Mouse (Mus musculus): ENCODE data around the gene Chrdl2. TPM values are rescaled to one million over a fixed set of nuclear protein-coding genes. Genes with fewer than 3 reads are reported as not detected.
"Not testable (repeated sequence)": the region's sequence is repeated elsewhere in the genome, so short reads cannot be mapped to it uniquely, and the experiment has no call there.

The Chrdl2 gene
- polyA plus RNA-seq, 1 experiment: 0.79 TPM

- Histone ChIP-seq H3K4me1 (ENCODE audit: control insufficient read depth, insufficient read depth, low read length) (peaks cover 4% of the 10 kb centered on the region; the same call in 1 of the 2 replicates), H3K27me3 (ENCODE audit: control insufficient read depth, insufficient read depth, low read length) (no peaks in the 10 kb centered on the region), H3K27ac (ENCODE audit: insufficient read depth, low read length) (no peak overlapping the region), H3K4me3 (replicated peaks; ENCODE audit: insufficient read depth, low read depth, low read length) (no peak overlapping the region)
- no peak for DNase-seq
- no peak for TF ChIP-seq POLR2A (IDR thresholded peaks at IDR 0.05; ENCODE audit: borderline replicate concordance, insufficient read depth, low read length)
- TF ChIP-seq CTCF (IDR thresholded peaks at IDR 0.05; ENCODE audit: borderline replicate concordance, insufficient read depth, low read depth, low read length): no peak
- WGBS: 31% methylated on average over 4 of the region's 4 CpGs
Measured at GRCm38 (mm10) chr7:100051904-100052303, 45.9 kb downstream of the Chrdl2 start.

- 87% methylated on average over 2 of the region's 2 CpGs for WGBS
- not testable (repeated sequence) for H3K27me3 ChIP-seq (ENCODE audit: control insufficient read depth, insufficient read depth, low read length); H3K27ac ChIP-seq (ENCODE audit: insufficient read depth, low read length); DNase-seq; H3K4me3 ChIP-seq (replicated peaks; ENCODE audit: insufficient read depth, low read depth, low read length); H3K4me1 ChIP-seq (ENCODE audit: control insufficient read depth, insufficient read depth, low read length)
Measured at GRCm38 (mm10) chr7:100052991-100053390, 47.0 kb downstream of the Chrdl2 start.

- H3K27me3 ChIP-seq (ENCODE audit: control insufficient read depth, insufficient read depth, low read length): no peaks in the 10 kb centered on the region
- TF ChIP-seq POLR2A (IDR thresholded peaks at IDR 0.05; ENCODE audit: borderline replicate concordance, insufficient read depth, low read length) (no peak), CTCF (IDR thresholded peaks at IDR 0.05; ENCODE audit: borderline replicate concordance, insufficient read depth, low read depth, low read length) (no peak)
- no peaks in the 10 kb centered on the region for H3K4me1 ChIP-seq (ENCODE audit: control insufficient read depth, insufficient read depth, low read length)
- no peak overlapping the region for H3K27ac ChIP-seq (ENCODE audit: insufficient read depth, low read length)
- WGBS: 45% methylated on average over 2 of the region's 2 CpGs
- no peak for DNase-seq
- no peak overlapping the region for H3K4me3 ChIP-seq (replicated peaks; ENCODE audit: insufficient read depth, low read depth, low read length)
Measured at GRCm38 (mm10) chr7:100073959-100074358, 68.0 kb downstream of the Chrdl2 start.

GRCm38 (mm10) chr7:100076296-100076695 lies 70.3 kb downstream of the Chrdl2 start:
- 88% methylated on average over 5 of the region's 5 CpGs for WGBS
- TF ChIP-seq CTCF (IDR thresholded peaks at IDR 0.05; ENCODE audit: borderline replicate concordance, insufficient read depth, low read depth, low read length) (no peak), POLR2A (IDR thresholded peaks at IDR 0.05; ENCODE audit: borderline replicate concordance, insufficient read depth, low read length) (no peak)
- H3K27ac ChIP-seq (ENCODE audit: insufficient read depth, low read length): no peak overlapping the region

GRCm38 (mm10) chr7:100077071-100077470 lies 71.1 kb downstream of the Chrdl2 start:
- H3K4me1 ChIP-seq (ENCODE audit: control insufficient read depth, insufficient read depth, low read length): no peaks in the 10 kb centered on the region
- 93% methylated on average over 4 of the region's 4 CpGs for WGBS
- no peaks in the 10 kb centered on the region for H3K27me3 ChIP-seq (ENCODE audit: control insufficient read depth, insufficient read depth, low read length)
- TF ChIP-seq POLR2A (IDR thresholded peaks at IDR 0.05; ENCODE audit: borderline replicate concordance, insufficient read depth, low read length) (no peak), CTCF (IDR thresholded peaks at IDR 0.05; ENCODE audit: borderline replicate concordance, insufficient read depth, low read depth, low read length) (no peak)
- no peak overlapping the region for H3K27ac ChIP-seq (ENCODE audit: insufficient read depth, low read length)
- DNase-seq: no peak
- H3K4me3 ChIP-seq (replicated peaks; ENCODE audit: insufficient read depth, low read depth, low read length): no peak overlapping the region

More at GRCm38 (mm10) chr7:100076296-100076695, 70.3 kb downstream of the Chrdl2 start:
- no peaks in the 10 kb centered on the region for H3K4me1 ChIP-seq (ENCODE audit: control insufficient read depth, insufficient read depth, low read length)
- H3K4me3 ChIP-seq (replicated peaks; ENCODE audit: insufficient read depth, low read depth, low read length): no peak overlapping the region
- H3K27me3 ChIP-seq (ENCODE audit: control insufficient read depth, insufficient read depth, low read length): no peaks in the 10 kb centered on the region
- DNase-seq: no peak

- Histone ChIP-seq H3K4me3 (replicated peaks; ENCODE audit: insufficient read depth, low read depth, low read length) (no peak overlapping the region), H3K27ac (ENCODE audit: insufficient read depth, low read length) (no peak overlapping the region), H3K27me3 (ENCODE audit: control insufficient read depth, insufficient read depth, low read length) (no peaks in the 10 kb centered on the region), H3K4me1 (ENCODE audit: control insufficient read depth, insufficient read depth, low read length) (no peaks in the 10 kb centered on the region)
- no peak for DNase-seq
- TF ChIP-seq POLR2A (IDR thresholded peaks at IDR 0.05; ENCODE audit: borderline replicate concordance, insufficient read depth, low read length): no peak
- TF ChIP-seq CTCF (IDR thresholded peaks at IDR 0.05; ENCODE audit: borderline replicate concordance, insufficient read depth, low read depth, low read length): no peak
- WGBS: 84% methylated on average over 12 of the region's 12 CpGs
Measured at GRCm38 (mm10) chr7:100080087-100080781, 74.3 kb downstream of the Chrdl2 start.

- no peaks in the 10 kb centered on the region for H3K27me3 ChIP-seq (ENCODE audit: control insufficient read depth, insufficient read depth, low read length)
- no peak overlapping the region for H3K27ac ChIP-seq (ENCODE audit: insufficient read depth, low read length)
- 97% methylated on average over 6 of the region's 6 CpGs for WGBS
- H3K4me1 ChIP-seq (ENCODE audit: control insufficient read depth, insufficient read depth, low read length): no peaks in the 10 kb centered on the region
- DNase-seq: no peak
- no peak overlapping the region for H3K4me3 ChIP-seq (replicated peaks; ENCODE audit: insufficient read depth, low read depth, low read length)
- no peak for TF ChIP-seq POLR2A (IDR thresholded peaks at IDR 0.05; ENCODE audit: borderline replicate concordance, insufficient read depth, low read length)
- TF ChIP-seq CTCF (IDR thresholded peaks at IDR 0.05; ENCODE audit: borderline replicate concordance, insufficient read depth, low read depth, low read length): no peak
Measured at GRCm38 (mm10) chr7:100082836-100083235, 76.9 kb downstream of the Chrdl2 start.

GRCm38 (mm10) chr7:100083812-100084211 lies 77.8 kb downstream of the Chrdl2 start:
- Histone ChIP-seq H3K4me1 (ENCODE audit: control insufficient read depth, insufficient read depth, low read length) (no peaks in the 10 kb centered on the region), H3K27ac (ENCODE audit: insufficient read depth, low read length) (no peak overlapping the region), H3K27me3 (ENCODE audit: control insufficient read depth, insufficient read depth, low read length) (no peaks in the 10 kb centered on the region), H3K4me3 (replicated peaks; ENCODE audit: insufficient read depth, low read depth, low read length) (no peak overlapping the region)
- TF ChIP-seq CTCF (IDR thresholded peaks at IDR 0.05; ENCODE audit: borderline replicate concordance, insufficient read depth, low read depth, low read length): no peak
- no peak for TF ChIP-seq POLR2A (IDR thresholded peaks at IDR 0.05; ENCODE audit: borderline replicate concordance, insufficient read depth, low read length)
- DNase-seq: no peak
- WGBS: 81% methylated on average over 6 of the region's 6 CpGs

Other genes starting within 250 kb of the Chrdl2 start
- not detected in 2 replicates for gene Olfr521, start 242.7 kb upstream of the Chrdl2 start, polyA plus RNA-seq (2012; rRNA removed)
- 2.9 and 3.1 TPM in 2 replicates for gene Neu3, start 177.8 kb upstream of the Chrdl2 start, polyA plus RNA-seq (2012; rRNA removed)
- gene Xrra1, start 147.1 kb upstream of the Chrdl2 start, polyA plus RNA-seq (2012; rRNA removed): 0.34 and 0.59 TPM in 2 replicates
- gene Spcs2, start 142.7 kb upstream of the Chrdl2 start, polyA plus RNA-seq (2012; rRNA removed): 76.8 and 78.5 TPM in 2 replicates
- gene Rnf169, start 25.7 kb upstream of the Chrdl2 start, polyA plus RNA-seq (2012; rRNA removed): 8.1 and 8.7 TPM in 2 replicates
- 25.8 and 27.3 TPM in 2 replicates for gene Pold3, start 115.4 kb downstream of the Chrdl2 start, polyA plus RNA-seq (2012; rRNA removed)
- gene Lipt2, start 153.1 kb downstream of the Chrdl2 start, polyA plus RNA-seq (2012; rRNA removed): 6.9 and 7.5 TPM in 2 replicates
- gene Kcne3, start 170.3 kb downstream of the Chrdl2 start, polyA plus RNA-seq (2012; rRNA removed): not detected in 2 replicates
- 49.6 and 49.8 TPM in 2 replicates for gene Pgm2l1, start 221.2 kb downstream of the Chrdl2 start, polyA plus RNA-seq (2012; rRNA removed)